Mouse (Mus musculus): ENCODE data around the gene Ndufs7. TPM values are rescaled to one million over a fixed set of nuclear protein-coding genes. Genes with fewer than 3 reads are reported as not detected.
"Not testable (repeated sequence)": the region's sequence is repeated elsewhere in the genome, so short reads cannot be mapped to it uniquely, and the experiment has no call there.

Gene Ndufs7
- polyA plus RNA-seq, 1 experiment from 2014 or later = 223 TPM

DNA sequence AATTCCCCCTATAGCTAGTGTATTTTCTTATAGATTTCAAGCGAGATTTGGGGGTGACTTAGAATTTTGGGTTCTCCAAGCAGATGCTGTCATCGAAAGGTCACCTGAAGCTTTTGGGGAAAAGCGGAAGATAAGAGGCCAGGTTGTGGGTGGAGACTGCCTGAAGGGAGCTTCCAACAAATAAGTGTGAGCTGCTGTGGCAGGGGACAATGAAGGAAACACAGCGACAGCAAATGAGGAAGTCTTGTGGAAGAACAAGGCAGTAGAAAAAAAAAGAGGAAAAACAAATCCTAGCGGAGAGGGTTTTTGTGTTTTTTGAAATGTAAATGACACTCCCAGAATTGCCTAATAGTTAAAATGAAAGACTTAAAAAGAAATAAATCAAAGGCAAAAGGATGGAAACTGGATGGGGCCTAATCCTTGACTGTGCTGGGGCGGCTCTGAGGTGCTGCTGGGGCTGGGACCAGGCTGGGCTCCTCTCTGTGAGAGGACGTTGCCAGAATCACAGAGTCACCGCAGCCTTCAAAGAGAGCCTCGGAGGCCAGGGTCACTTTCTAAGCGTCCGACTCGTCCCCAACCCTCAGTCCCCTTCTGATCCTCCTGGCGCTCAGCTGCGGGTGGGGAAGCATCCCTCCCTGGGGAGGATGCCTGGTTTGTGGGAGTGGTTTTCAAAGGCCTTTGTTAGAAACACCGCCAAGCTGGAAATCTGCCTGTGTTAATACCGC is 33.7 kb upstream of the Ndufs7 start:
- no peak for ATAC-seq (ENCODE audit: low read depth)
- no peak overlapping the region for H3K4me3 ChIP-seq (ENCODE audit: low read depth, low read length)
- no peaks in the 10 kb centered on the region for H3K36me3 ChIP-seq (ENCODE audit: control insufficient read depth, insufficient read depth)
- no peaks in the 10 kb centered on the region for H3K4me1 ChIP-seq (ENCODE audit: control insufficient read depth, low read depth, low read length)
- H3K9ac ChIP-seq (ENCODE audit: low read depth, low read length) = no peak overlapping the region
- WGBS (ENCODE audit: insufficient replicate concordance) = 23% methylated on average over 16 of the region's 16 CpGs
- no peaks in the 10 kb centered on the region for H3K27me3 ChIP-seq (ENCODE audit: control insufficient read depth, insufficient read depth, low read depth, low read length)
- no peak overlapping the region for H3K27ac ChIP-seq (ENCODE audit: low read length)
- no peaks in the 10 kb centered on the region for H3K9me3 ChIP-seq (replicated peaks; ENCODE audit: control insufficient read depth, low read length)
- no peak overlapping the region for H3K4me2 ChIP-seq (ENCODE audit: low read depth, low read length)

DNA sequence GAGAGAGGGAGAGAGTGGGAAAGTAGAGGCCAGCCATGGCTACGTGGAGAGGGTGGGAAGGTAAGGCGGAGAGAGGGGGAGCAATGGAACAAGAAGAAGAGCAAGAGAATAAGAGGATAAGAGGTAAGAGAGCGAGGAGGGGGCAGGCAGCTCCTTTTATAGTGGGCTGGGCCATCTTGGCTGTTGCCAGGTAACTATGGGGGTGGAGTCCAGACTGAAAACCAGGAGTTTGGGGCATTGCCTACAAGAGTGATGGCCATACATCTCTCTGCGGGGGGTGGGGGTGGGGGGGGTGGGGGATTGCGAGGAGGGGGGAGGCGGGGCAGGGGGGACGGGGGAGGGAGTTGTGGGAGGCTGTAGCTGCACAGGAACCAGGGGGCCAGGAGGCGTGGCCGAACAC is 28.2 kb upstream of the Ndufs7 start:
- Histone ChIP-seq H3K27ac (ENCODE audit: low read length) (no peak overlapping the region), H3K36me3 (ENCODE audit: control insufficient read depth, insufficient read depth) (no peaks in the 10 kb centered on the region), H3K4me3 (ENCODE audit: low read depth, low read length) (no peak overlapping the region), H3K9me3 (replicated peaks; ENCODE audit: control insufficient read depth, low read length) (no peaks in the 10 kb centered on the region), H3K27me3 (ENCODE audit: control insufficient read depth, insufficient read depth, low read depth, low read length) (no peaks in the 10 kb centered on the region; the same call in 1 of the 2 replicates), H3K4me1 (ENCODE audit: control insufficient read depth, low read depth, low read length) (peaks cover 2% of the 10 kb centered on the region), H3K4me2 (ENCODE audit: low read depth, low read length) (no peak overlapping the region), H3K9ac (ENCODE audit: low read depth, low read length) (no peak overlapping the region)
- 50% methylated on average over 7 of the region's 9 CpGs for WGBS (ENCODE audit: insufficient replicate concordance)
- ATAC-seq (ENCODE audit: low read depth) = no peak

DNA sequence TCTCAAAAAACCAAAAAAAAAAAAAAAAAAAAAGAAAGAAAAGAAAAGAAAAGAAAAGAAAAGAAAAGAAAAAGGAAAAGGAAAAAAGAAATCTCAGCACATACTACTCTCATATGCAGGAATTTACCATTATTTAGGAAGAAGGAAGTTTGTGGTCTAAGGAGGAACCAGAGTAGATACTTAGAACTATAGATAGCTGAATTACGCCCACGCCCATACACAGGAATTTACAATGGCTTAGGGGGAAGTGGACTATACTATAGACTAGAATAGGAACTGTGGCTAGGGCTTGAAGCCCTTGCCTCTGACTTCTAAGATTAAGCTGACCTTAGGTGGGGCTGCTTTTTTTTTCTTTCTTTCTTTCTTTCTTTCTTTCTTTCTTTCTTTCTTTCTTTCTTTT is 25.8 kb upstream of the Ndufs7 start:
- not testable (repeated sequence) for H3K36me3 ChIP-seq (ENCODE audit: control insufficient read depth, insufficient read depth); H3K9me3 ChIP-seq (replicated peaks; ENCODE audit: control insufficient read depth, low read length); H3K4me3 ChIP-seq (ENCODE audit: low read depth, low read length); H3K27me3 ChIP-seq (ENCODE audit: control insufficient read depth, insufficient read depth, low read depth, low read length); H3K27ac ChIP-seq (ENCODE audit: low read length); H3K4me2 ChIP-seq (ENCODE audit: low read depth, low read length); H3K9ac ChIP-seq (ENCODE audit: low read depth, low read length); ATAC-seq (ENCODE audit: low read depth)
- H3K4me1 ChIP-seq (ENCODE audit: control insufficient read depth, low read depth, low read length) = peaks cover 20% of the 10 kb centered on the region
- 17% methylated on average over 2 of the region's 2 CpGs for WGBS (ENCODE audit: insufficient replicate concordance)

DNA sequence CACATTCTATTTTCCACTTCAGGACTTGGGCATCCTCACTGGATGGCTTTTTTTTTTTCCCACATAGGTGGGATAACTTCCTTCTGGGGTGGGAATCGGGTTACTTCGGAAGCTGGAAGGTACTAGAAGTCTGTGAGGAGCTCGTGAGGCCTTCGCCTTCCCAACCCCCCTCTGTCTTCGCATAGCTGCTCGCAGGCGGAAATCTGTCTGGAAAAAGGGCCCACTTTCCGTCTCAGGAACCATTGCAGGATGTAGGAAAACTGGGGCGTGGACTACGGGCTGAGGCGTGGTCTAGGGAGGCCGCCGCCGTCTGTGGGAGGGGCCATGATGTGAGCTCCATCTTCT is 22.9 kb upstream of the Ndufs7 start:
- WGBS (ENCODE audit: insufficient replicate concordance) = 3% methylated on average over 14 of the region's 14 CpGs
- Histone ChIP-seq H3K9ac (ENCODE audit: low read depth, low read length) (peak overlapping the region; percentile 65), H3K36me3 (ENCODE audit: control insufficient read depth, insufficient read depth) (peaks cover 8% of the 10 kb centered on the region), H3K4me3 (ENCODE audit: low read depth, low read length) (peak overlapping the region; percentile 89), H3K27ac (ENCODE audit: low read length) (peak overlapping the region; percentile 76), H3K4me1 (ENCODE audit: control insufficient read depth, low read depth, low read length) (peaks cover 23% of the 10 kb centered on the region), H3K27me3 (ENCODE audit: control insufficient read depth, insufficient read depth, low read depth, low read length) (no peaks in the 10 kb centered on the region; the same call in 1 of the 2 replicates), H3K9me3 (replicated peaks; ENCODE audit: control insufficient read depth, low read length) (no peaks in the 10 kb centered on the region), H3K4me2 (ENCODE audit: low read depth, low read length) (peak overlapping the region; percentile 100)
- no peak for ATAC-seq (ENCODE audit: low read depth)

DNA sequence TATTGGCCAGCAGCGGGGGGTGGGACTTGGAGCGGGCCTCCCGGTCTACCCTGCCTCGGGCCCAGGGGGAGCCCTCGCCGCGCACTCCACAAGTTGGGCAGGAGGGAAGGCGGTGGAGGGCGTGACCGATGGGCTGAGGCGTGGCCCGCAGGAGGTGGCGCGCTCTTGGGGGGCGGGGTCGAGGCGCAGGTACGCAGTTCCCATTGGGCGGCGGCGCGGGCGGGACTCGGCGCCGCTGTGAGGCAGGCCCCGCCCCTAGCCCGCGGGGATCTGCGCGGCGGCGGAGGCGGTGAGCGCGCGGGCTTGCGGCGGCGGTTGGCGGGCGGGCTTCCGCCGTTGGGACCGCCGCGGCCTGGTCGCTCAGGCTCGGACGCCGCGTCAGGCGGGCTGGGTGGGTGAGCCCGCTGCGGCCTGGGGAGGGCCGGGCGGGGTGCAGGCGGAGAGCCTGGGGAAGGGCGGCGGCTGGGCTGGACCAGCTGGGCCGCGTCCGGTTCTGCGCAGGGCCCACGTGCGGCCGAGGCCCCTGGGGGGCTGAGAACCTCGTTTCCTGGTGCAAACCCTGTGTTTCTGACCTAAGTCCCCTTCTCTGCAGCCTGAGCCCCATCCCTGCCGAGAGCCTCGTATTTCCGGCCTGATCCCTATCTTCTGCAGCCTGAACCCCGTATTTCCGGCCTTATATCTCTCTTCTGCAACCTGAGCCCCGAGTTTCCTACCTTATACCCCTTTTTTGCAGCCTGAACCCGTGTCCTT is 22.3 kb upstream of the Ndufs7 start, which contains the start of gene Mum1:
Mum1 (plus strand) TSS at position 19 of the 750 bp plus-strand sequence.
- peak; percentile 99 for ATAC-seq (ENCODE audit: low read depth)
- Histone ChIP-seq H3K9me3 (replicated peaks; ENCODE audit: control insufficient read depth, low read length) (no peaks in the 10 kb centered on the region), H3K4me2 (ENCODE audit: low read depth, low read length) (peak within 1 kb of the TSS; percentile 100)

DNA sequence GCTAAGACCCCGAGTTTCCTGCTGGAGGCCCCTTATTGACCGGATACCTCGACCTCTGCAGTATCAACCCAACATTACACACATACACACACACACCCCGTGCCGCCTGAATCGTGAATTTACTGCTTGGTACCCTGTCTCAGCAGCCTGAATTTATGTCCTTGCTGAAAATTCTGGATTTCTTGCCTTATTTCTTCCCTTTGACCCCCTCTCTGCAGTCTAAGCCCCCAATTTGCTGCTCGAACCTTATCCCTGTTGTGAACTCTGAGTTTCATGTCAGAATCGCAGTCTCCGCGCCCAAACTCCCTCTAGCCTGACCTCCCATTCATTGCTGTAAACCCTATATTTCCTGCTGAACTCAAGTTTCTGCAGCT is 21.8 kb upstream of the Ndufs7 start:
- ATAC-seq (ENCODE audit: low read depth) = no peak
- peak overlapping the region; percentile 87 for H3K9ac ChIP-seq (ENCODE audit: low read depth, low read length)
- H3K36me3 ChIP-seq (ENCODE audit: control insufficient read depth, insufficient read depth) = peaks cover 8% of the 10 kb centered on the region
- 5% methylated on average over 10 of the region's 10 CpGs for WGBS (ENCODE audit: insufficient replicate concordance)
- no peaks in the 10 kb centered on the region for H3K27me3 ChIP-seq (ENCODE audit: control insufficient read depth, insufficient read depth, low read depth, low read length)
- peak overlapping the region; percentile 92 for H3K27ac ChIP-seq (ENCODE audit: low read length)
- H3K4me1 ChIP-seq (ENCODE audit: control insufficient read depth, low read depth, low read length) = peaks cover 23% of the 10 kb centered on the region
- peak overlapping the region; percentile 100 for H3K4me2 ChIP-seq (ENCODE audit: low read depth, low read length)
- peak overlapping the region; percentile 89 for H3K4me3 ChIP-seq (ENCODE audit: low read depth, low read length)
- H3K9me3 ChIP-seq (replicated peaks; ENCODE audit: control insufficient read depth, low read length) = no peaks in the 10 kb centered on the region

More for the DNA sequence above, 22.3 kb upstream of the Ndufs7 start, which contains the start of gene Mum1:
- peak within 1 kb of the TSS; percentile 87 for H3K9ac ChIP-seq (ENCODE audit: low read depth, low read length)
- no peaks in the 10 kb centered on the region for H3K27me3 ChIP-seq (ENCODE audit: control insufficient read depth, insufficient read depth, low read depth, low read length)
- H3K4me3 ChIP-seq (ENCODE audit: low read depth, low read length) = peak within 1 kb of the TSS; percentile 89
- H3K27ac ChIP-seq (ENCODE audit: low read length) = peak within 1 kb of the TSS; percentile 92
- peaks cover 8% of the 10 kb centered on the region for H3K36me3 ChIP-seq (ENCODE audit: control insufficient read depth, insufficient read depth)
- peaks cover 23% of the 10 kb centered on the region for H3K4me1 ChIP-seq (ENCODE audit: control insufficient read depth, low read depth, low read length)
- under 1% methylated on average over 65 of the region's 75 CpGs for WGBS (ENCODE audit: insufficient replicate concordance)

DNA sequence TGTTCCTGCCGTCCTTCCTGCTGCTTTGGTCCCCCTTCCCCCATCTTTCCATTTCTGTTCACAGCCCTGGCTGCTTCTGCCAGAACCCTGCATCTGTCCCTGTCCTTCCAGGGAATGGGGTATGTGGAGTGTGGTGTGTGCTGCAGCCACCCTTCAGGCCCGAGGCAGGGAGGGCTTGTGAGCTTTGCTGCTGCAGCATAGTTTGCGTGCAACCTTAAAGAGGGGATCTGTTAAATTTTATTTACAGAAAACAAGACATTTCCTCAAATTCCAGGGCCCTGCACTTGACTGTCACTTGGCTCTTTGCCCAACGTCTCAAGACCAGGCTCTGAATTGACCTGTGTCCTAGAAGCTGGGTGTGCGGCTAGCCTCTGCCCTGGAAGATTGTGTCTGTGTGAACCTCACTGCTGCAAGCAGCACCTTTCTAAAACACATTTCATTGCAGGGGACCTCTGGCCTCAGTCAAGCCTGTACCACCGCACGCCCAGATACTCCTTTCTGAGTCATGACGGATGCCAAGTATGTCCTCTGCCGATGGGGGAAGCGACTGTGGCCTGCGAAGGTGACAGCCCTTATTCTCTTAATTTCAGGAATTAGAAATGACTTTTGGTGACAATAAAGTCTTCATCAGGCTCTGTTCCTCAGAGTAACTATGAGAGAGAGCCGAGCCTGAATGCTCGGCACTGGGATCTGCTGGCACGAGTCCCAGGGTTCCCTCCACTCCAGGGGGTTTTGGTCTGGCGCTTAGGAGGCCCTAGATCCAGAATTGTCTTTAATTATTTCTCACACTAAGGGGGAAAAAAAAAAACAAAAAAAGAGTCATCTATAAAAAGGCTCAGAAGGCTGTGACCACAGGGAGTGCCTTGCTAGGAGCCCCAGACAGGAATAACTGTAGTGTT is 20.8 kb upstream of the Ndufs7 start:
- Histone ChIP-seq H3K4me2 (ENCODE audit: low read depth, low read length) (peak overlapping the region; percentile 100), H3K36me3 (ENCODE audit: control insufficient read depth, insufficient read depth) (peaks cover 8% of the 10 kb centered on the region), H3K4me1 (ENCODE audit: control insufficient read depth, low read depth, low read length) (peaks cover 23% of the 10 kb centered on the region), H3K9me3 (replicated peaks; ENCODE audit: control insufficient read depth, low read length) (no peaks in the 10 kb centered on the region), H3K27ac (ENCODE audit: low read length) (no peak overlapping the region), H3K9ac (ENCODE audit: low read depth, low read length) (peak overlapping the region; percentile 87), H3K4me3 (ENCODE audit: low read depth, low read length) (peak overlapping the region; percentile 89; the same call in 1 of the 2 replicates), H3K27me3 (ENCODE audit: control insufficient read depth, insufficient read depth, low read depth, low read length) (no peaks in the 10 kb centered on the region)
- ATAC-seq (ENCODE audit: low read depth) = no peak
- 77% methylated on average over 15 of the region's 15 CpGs for WGBS (ENCODE audit: insufficient replicate concordance)

DNA sequence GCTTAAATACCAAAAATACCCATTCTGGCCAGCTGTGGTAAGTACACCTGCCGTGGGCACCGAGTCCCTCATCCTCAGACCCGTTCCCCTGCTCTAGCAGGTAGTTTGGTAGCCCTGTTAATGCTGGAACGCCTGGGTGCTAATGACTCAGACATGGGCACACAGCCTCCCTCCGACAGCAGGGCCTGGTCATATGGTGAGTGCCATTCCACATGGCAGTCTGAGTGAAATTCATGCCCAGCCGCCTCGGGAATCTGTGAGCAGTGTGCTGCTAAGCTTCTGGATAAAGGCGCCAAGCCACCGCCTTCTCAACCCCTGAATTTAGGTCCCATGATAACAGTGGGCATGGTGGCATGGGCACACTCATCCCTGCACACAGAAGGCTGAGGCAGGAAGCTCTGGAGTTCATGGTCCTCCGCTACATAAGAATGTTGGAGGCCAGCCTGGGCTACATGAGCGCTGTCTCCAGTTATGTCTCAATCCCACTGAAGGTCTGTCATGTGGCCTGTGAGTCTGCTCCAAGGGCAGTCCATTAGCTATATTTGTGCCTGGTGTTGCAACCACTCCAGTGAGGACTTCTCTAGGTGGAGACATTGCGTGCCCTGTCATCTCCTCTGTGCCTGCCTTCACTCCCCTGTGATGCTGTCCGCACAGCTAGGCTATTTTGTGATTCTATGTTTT is 12.6 kb upstream of the Ndufs7 start:
- Histone ChIP-seq H3K4me3 (ENCODE audit: low read depth, low read length) (no peak overlapping the region), H3K9ac (ENCODE audit: low read depth, low read length) (no peak overlapping the region), H3K4me2 (ENCODE audit: low read depth, low read length) (no peak overlapping the region), H3K27me3 (ENCODE audit: control insufficient read depth, insufficient read depth, low read depth, low read length) (no peaks in the 10 kb centered on the region), H3K9me3 (replicated peaks; ENCODE audit: control insufficient read depth, low read length) (no peaks in the 10 kb centered on the region), H3K27ac (ENCODE audit: low read length) (no peak overlapping the region), H3K36me3 (ENCODE audit: control insufficient read depth, insufficient read depth) (peaks cover 35% of the 10 kb centered on the region), H3K4me1 (ENCODE audit: control insufficient read depth, low read depth, low read length) (no peaks in the 10 kb centered on the region)
- WGBS (ENCODE audit: insufficient replicate concordance) = 83% methylated on average over 13 of the region's 13 CpGs
- ATAC-seq (ENCODE audit: low read depth) = no peak
